Mouse (Mus musculus) adrenal gland, adult (tissue): ENCODE measurements around the gene Ptprn2.

Experiments used
- DNase-seq, 2 experiments: peaks; one replicate each; pipeline ENCODE4 v3.0.0; 2022 to 2023; ENCODE audit warnings: low spot score in 1 of 2; ENCODE audit not compliant: inconsistent age in 2 of 2

Gene Ptprn2

DNA sequence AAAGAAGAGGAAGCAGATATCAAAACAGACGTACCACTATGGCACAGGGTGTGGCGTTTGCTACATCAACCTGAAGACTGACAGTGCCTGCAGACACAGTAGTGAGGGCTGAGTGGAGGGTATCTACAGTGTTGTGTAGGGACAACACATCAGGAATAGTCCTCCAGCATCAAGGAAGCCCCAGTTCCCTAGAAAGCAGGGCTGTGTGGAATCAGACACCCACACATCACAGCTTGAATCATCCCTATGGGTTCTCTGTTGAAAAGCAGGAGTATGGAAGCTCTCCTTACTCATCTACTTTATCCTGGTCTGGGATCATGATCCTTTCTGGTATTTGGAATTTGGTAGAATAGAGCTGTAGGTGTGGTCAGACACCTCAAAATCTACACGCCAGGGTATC is 287.8 kb downstream of the Ptprn2 start:
- DNase-seq, result no peak

DNA sequence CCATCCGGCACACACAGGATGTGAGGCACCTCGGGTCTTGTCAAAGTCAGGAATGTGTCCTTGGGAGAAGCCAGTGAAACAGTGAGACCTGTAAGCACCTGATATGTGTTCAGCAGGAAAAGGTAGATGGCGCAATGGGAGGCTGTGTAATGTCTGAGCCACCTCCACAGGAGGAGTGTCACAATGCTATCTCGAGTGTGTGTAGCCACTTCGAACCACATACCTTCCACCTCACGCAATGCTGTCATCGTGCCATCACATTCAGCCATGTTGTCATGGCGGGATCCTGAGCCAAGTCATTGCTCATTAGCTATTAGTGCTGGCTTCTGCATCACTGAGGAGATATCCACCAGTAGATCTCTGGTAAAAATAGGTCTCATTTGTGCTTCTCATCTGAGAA is 290.9 kb downstream of the Ptprn2 start:
- no peak for DNase-seq

GRCm38 (mm10) chr12:116778095-116779090 is 292.9 kb downstream of the Ptprn2 start:
- DNase-seq, result no peak

- no peak for DNase-seq
Observed at GRCm38 (mm10) chr12:116780419-116780818, 294.9 kb downstream of the Ptprn2 start.

GRCm38 (mm10) chr12:116785731-116786130 is 300.2 kb downstream of the Ptprn2 start:
- no peak for DNase-seq

DNA sequence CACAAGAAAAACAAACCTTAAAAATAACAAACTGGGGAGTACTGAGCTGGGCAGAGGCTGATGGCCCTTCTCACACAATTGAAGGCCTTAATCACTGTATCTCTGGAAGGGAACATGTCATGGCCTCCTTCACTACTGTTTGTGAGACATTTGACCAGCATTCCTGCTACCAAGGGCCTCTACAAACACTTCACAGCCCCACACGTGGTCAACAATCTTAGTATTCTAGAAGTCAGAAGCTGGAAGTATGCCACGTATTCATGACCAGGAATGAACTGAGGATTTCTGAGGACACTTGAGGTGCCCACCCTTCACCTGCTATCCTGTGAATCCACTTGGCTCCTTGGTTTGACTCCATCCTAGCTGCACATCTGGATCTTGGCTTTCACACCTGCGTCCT is 302.8 kb downstream of the Ptprn2 start:
- DNase-seq, result no peak

DNA sequence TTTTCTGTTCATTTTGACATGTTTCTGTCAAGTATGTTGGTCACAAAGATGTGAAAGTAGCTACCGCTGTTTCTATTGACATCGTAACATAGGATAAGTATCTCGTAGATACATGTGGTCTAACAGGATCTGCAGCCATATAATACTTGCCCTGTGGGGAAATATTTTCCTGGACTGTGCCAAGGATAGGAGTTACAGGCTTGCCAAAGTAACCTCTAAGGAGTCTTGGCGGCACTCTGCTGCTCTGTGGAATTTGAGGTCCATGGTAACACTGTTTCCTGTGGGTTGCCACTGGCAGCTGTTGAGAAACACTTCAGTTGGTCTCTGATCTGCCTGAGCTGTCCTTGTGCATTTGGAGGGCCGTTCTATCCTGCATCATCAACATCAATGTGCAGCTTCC is 317.8 kb downstream of the Ptprn2 start:
- no peak for DNase-seq

GRCm38 (mm10) chr12:116804712-116805111 is 319.2 kb downstream of the Ptprn2 start:
- DNase-seq, result no peak

DNA sequence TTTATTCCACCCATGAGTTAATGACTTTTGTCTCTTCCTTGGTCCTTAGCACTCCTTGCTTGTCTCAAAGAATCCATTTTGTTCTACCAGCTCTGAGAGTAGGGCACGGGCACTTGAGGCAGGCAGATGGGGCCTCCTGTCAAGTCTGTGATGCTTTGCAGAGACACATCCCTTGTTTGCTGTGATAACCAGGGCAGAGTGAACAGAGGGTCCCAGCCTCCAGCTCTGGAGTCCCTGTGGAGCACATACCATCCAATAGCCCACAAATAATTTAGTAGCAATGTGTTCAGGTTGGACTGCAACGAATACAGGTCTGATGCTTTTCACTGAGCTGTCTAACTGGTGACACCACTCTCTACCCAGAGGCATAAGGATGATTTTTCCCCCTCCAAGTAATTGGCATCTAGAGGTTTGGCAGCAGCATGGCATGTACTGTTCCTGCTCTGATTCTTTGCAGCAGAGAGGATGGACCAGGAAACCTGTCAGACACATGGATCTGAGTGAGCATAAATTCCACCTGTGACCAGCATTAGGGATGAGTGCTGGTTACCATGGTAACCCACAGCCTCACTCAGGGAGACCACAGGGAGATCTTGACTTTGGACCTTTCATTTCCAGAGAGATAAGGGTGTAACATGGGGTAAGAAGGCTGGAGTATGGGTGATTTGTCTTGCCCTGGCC is 319.7 kb downstream of the Ptprn2 start:
- no peak for DNase-seq

DNA sequence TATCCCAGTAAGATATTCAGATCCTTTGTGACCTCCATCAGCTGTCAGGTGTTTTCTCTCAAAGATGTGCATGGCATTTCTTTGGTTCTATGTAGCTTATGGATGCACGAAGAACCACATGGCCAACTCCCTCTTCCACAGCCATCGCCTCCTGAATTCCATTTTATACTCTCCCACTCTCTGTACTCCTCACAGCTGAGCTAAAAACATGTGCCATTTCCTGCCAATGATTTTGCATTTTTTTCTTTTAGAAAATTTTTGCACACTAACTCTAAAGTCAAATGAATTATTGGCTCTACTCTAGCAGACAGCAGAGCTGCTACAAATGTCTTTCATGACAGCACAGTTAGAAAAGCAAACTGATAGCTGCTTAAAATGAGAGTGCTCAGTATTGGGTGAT is 320.6 kb downstream of the Ptprn2 start:
- no peak for DNase-seq

DNA sequence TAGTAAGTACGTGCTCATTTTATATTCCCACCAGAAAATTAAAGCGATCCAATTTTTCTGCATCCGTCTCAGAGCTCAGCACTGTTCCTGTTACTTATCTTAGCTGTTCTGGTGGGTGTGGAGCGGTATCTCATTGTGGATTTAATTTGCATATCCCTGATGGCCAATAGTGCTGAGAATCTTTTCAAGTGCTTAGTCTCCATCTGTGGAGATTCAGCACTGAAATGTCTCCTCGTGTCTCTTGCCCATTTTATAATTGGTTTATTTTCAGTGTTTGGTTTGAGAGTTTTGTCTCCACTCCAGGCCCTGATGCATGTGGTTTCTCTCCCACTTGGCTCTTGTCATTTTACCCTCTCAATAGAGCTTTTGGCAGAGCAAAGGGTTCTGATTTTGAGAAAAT is 327.5 kb downstream of the Ptprn2 start:
- no peak for DNase-seq

DNA sequence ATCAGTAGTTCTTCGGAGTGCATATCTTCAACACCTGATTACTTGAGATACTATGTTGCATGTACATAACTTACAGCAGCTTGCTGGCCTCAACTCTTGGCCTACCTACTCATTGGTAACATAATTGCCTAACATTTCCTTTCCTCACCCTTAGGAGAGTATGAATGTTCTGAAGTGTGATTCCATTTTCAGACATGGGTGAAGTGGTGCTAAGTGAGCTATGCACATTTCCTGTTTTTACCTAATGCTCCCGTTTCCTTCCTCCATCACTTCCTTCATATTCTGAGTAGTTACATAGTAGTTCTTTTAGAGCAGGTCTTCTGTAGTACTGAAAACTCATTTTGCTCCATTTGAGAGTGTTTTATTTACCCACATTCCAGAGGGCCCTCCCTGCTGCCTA is 334.3 kb downstream of the Ptprn2 start:
- DNase-seq, result no peak

DNA sequence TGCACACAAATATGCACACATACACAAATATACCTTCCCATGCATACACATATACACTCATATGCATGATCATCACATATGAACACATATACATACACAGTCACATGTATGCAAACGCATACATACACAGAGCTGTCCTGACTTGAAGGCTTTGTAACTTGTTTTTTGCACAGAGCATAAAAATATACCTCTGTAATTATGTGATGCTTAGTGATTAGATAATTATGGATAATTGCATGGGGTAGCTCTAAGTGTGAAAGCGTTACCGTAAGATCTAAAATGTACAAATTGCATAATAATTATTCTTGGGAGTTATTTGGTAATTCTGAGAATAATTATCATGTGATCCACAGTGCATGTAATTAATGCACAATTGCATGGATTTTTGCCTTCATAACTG is 337.8 kb downstream of the Ptprn2 start:
- no peak for DNase-seq

DNA sequence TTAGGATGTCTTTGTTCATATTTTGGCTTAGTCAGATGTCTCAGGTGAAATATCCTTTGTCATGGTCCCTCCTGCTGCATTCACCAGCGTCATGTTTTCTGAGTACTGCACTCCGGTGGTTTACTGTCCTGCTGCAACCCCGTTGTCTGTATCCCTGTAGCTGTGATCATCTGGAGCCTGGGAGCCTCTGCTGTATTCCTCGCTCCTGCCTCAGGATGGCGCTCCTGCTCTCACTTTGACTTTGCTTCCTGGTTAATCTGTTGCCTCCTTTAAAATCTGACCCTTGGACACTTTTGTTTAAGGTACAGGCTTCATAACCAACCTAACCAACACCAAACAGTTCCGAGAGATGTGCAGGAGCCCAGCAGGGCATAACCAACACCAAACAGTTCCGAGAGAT is 342.2 kb downstream of the Ptprn2 start:
- DNase-seq, result no peak

DNA sequence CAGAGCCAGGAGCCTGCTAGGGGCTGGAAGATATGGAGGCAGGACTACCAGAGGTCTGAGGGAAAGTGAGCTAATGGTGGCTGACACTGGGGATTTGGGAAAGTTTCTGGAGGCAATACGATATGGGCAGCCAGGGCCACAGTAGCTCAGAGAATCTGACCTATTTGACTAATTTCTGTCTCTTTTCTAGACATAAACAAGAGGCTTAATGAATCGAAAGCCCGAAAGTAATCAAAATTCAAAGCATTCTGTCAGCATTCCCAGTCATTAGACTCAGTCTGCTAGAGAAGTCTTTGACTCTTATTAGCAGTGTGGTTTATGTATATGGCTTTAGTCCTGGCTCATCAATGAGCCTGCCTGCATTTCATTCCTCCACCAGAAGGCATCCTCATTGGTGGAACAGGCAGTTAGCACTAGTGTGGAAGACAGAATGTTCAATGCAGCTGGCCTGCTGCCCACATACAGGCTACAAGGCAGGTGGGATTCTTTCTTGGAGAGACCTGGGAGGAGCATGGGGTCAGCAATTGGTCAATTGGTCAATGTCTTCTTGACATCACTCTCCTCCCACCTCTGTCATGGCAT is 353.2 kb downstream of the Ptprn2 start:
- no peak for DNase-seq

DNA sequence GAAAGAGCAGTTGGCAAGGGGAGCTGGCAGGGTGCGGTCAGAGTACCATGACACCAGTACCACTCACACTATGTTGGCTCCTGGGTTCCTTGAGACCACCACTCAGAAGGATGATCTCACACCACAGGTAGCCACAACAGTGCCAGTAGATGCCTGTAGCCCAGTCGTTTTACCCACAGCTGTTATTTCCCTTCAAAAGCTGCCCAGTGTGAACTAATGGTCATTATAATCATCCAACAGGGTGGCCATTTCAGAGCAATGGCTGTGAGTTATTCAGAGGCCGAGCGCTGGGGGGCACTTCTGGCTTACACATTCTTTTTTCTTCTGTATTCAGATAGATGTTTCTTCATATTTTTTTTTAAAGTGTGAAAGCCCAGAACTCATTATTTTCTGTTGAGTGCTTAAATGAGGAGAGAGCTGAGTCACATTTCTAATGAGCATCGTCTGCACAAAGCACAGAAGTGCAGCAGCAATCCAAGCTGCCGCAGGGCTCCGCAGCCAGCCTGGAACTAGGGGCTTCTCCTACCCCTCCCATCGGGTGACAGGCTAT is 357.3 kb downstream of the Ptprn2 start:
- no peak for DNase-seq

- no peak for DNase-seq
Observed at GRCm38 (mm10) chr12:116846220-116846619, 360.7 kb downstream of the Ptprn2 start.

DNA sequence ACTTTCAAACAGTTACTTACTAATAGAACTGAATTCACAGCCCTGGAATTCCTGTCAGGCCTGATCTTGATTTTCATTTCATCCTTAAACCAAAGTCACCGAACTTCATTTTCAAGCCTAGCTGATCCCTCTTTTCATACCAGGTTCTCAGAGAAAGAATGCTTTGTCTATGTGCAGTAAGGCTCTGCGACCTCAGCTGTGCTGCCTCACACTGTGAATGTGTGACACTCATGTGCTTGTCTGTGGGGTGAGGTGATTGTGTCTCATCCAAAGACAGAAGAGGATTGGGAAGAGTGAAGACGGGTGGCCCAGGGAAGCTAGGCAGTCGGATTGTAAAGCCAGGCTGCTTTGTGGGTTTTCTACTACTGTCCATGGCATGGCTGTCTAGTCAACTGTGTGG is 361.5 kb downstream of the Ptprn2 start:
- no peak for DNase-seq

DNA sequence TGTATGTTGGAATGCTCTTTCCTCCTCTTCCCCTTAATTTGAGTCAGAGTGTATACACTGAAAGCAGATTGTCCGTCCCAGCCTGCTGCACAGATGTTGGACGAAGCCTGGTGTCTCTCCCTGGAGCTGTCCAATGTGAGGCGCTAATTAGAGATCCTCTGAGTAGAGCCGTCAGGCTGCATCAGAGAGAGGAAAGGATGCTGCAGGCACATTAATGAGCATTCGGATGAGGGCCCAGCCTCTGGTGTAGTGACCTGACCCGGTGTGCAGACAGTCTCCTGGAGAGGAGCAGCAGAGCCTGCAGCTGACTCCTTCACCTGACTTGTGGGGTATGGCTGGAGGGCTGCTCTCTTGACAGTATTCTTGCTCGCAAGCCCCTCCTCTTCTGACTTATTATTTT is 370.8 kb downstream of the Ptprn2 start:
- DNase-seq, result no peak

DNA sequence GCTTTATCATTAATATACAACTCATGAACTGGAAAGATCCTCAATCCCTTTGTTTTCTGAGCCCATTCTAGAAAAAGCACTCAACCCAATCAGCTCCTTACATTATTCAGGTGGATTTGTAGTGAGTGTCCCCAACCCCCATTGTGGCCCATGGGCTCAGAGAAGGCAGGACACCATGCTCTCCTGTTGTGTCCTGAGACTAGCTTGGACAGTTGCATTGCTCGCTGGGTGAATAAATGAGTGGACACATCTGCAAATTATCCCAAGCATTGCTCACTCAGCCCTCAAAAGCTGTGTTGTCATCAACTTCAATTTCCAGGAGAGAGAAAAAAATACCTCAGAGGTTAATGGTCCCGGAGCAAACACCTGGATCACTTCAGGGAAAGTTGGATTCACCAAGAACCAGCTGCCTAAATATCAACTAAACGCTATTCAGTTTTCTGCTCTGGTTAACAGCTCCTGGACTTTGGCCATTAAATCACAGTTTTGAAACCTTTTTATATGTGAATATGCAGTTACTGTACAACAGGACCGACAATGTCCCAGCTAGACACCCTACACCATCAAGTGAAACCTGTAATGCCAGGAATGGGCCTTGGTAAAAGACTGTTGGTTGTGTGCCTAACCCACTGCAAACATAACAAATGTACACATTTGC is 376.0 kb downstream of the Ptprn2 start:
- no peak for DNase-seq

- DNase-seq, result no peak
Observed at GRCm38 (mm10) chr12:116863291-116863899, 377.9 kb downstream of the Ptprn2 start.
